Mouse (Mus musculus) spleen, embryonic (tissue): ENCODE measurements around the gene Smim24.

Source experiments
- CTCF ChIA-PET: fragments of 350-600 bp; sonication (Branson Sonifier 250); formaldehyde crosslinking; loops from one replicate; lab custom pipeline; 2022; lab: Charles Lee

Gene Smim24

DNA sequence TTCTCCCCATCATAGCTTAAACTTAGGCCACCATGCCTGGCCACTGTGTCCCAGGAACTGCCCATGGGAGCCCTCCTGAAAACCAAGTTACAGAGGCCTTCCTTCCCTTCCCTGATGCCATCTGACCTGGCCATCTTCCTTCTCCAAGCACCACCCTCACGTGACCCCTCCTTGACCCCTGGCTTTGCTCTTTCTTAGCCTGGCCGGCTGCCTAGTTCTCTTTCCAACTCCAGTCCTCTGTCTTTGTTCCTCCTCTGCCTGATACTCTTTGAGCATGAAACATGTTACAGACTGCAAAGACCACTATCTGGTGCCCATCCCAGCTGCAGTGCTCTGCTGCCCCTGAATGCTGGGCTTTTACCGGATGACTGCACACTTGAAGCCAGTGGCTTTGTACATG, 3.5 kb upstream of the Smim24 start:
- CTCF ChIA-PET = interaction anchor here (1.1 kb wide), 1 partner anchor 63 kb away, joined by 3 read pairs; no protein-coding TSS in a partner anchor

DNA sequence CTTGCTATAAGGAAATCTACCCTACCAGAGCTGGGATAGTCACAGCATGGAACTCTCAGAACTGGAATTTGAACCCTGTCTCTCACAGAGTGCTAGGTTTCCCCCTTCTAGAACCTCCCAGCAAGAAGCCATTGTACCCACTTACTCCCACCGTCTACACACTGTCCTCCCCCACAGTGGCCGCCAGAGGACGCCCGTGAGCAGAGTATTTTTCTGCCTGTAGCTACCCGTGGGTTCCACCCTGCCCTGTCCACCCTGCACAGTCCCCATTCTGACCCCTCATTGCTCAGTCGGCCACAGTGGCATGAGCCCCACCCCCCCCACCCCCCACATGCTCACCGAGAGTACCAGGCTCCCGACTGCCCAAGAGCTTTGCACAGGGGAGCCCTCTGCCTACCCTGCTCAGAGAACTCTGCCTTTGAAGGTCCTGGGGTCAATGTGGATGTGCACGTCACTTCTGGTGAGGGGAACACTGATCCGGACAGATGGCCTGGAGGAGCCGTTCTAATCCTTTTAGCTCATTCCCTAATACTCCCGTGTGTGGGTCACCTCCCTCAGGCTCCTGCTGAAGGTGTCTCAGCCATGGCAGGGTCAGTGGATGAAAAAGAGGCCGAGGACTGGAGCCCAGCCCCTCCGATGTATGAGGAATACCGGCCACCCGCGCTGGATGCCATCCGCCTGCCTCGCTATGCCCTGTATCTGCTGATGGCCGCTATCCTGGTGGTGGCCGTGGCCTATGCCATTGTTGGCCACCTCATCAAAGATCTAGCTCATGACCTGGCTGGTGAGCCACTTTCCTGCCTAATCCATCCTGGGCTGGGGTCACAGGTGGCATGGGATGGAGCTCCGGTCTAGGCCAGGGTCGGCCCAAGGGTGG, 2.8 kb upstream of the Smim24 start:
- CTCF ChIA-PET = interaction anchor here (1.1 kb wide), 2 partner anchors 62 to 152 kb away, joined by 3 read pairs; no protein-coding TSS in a partner anchor

DNA sequence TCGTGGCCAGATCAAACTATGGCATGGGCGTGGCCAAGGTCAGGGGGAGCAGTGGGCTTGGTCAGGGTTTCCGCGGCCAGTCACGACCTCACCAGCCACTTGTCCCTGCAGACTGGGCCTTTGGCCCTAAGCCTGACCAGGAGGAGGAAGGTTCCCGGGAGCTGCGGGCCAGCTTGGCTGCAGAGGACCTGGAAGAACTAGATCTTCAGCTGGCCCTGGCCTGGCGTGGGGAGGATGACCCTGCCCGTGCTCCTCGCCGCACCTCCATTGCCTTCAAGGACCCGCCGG, 2.2 kb upstream of the Smim24 start:
- CTCF ChIA-PET = interaction anchor here (1.1 kb wide), 2 partner anchors 61 to 152 kb away, joined by 3 read pairs; no protein-coding TSS in a partner anchor

DNA sequence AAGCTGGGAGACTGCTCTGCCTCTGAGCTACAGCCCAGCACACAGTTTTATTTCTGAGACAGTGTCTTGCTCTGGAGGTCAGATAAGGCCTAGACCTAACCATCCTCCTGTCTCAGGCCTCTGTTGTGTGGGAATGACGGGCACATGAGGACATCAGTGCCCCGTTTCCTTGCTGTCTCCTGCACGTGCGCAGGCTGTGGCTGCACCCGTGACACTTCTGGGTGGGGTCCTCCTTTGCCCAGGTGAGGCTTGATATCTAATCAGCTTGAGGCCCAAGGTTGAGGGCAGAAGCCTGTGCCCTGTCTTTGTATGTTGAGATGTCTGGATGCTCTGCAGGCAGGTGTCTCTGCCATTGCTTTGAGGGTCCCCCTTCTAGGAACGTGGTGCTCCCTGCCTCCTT, 581 bp upstream of the Smim24 start:
- CTCF ChIA-PET = interaction anchor here (0.6 kb wide), 1 partner anchor 1603 kb away, joined by 3 read pairs; no protein-coding TSS in a partner anchor

DNA sequence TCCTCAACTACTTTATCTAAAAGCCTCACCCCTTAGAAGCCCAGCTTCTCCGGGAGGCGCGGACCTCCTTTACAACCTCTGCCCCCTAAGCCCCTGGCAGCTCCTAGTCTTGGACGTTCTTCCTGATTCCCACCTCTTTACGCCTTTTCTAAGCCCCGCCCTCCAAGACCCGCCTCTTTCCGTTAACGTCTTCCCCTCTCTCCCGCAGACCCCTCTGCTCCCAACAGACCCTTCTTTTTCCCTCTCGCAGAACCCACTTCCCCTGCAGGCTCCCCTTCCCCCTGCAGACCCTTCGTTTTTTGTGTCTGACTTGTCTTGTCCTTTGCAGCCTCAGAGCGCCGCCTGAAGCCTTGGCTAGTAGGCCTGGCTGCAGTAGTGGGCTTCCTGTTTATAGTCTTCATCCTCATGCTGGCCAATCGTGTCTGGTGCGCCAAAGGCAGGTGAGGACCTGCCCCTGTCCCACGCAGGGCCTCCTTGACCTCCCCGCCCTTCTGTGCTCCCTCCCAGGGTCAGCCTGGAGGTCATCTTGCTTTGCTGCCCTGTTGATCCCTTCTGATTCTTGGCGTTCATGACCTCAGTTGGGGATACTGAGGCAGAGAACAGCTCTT, 709 bp downstream of the Smim24 start:
- CTCF ChIA-PET = interaction anchor here (0.6 to 1.7 kb wide), 3 partner anchors 9 to 461 kb away, joined by 3 to 5 read pairs (median 3); partner anchors contain the start of genes Dohh and Gm48551

DNA sequence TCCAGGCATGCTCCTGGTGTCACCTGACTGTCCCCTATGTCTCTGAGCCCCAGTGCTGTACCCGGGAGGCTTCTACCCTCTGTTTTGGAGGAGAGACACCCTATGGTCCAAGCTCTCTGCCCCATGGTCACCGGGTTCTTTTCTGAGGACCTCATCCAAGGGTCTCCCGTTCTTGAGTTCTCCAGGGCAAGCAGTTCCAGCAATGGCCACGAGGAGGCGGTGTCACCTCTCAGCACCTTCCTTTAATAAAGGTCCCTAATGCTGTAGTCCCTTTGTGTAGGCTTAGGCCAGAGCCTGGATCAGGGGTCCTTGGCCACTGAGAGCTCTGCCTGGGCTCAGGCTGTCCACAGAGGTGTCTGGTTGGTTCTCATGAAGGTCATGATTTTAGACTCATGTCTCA, 2.3 kb downstream of the Smim24 start:
- CTCF ChIA-PET = interaction anchor here (1.1 to 1.7 kb wide), 4 partner anchors 10 to 57 kb away, joined by 3 to 22 read pairs (median 4); partner anchors contain the start of genes Dohh and Gm48551

DNA sequence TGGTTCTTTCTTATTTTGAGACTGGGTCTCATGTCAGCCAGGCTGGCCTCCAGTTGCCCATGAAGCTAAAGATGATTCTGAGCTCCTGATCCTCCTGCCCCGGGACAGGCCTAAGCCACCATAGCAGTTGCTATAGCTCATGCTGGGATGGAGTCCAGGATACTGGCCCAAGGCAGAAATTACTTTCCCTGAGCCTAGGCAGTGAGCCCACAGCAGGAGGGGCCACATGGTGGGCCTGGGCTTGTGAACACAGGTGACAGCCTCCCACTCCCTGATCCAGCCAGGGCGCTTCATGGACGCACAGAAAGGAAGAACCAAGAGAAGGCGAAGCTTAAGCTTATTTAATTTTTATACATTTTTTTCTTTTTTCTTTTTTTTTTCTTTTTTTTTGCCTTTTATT, 3.0 kb downstream of the Smim24 start:
- CTCF ChIA-PET = interaction anchor here (0.9 to 1.3 kb wide), 4 partner anchors 10 to 56 kb away, joined by 3 to 22 read pairs (median 4); no protein-coding TSS in a partner anchor

DNA sequence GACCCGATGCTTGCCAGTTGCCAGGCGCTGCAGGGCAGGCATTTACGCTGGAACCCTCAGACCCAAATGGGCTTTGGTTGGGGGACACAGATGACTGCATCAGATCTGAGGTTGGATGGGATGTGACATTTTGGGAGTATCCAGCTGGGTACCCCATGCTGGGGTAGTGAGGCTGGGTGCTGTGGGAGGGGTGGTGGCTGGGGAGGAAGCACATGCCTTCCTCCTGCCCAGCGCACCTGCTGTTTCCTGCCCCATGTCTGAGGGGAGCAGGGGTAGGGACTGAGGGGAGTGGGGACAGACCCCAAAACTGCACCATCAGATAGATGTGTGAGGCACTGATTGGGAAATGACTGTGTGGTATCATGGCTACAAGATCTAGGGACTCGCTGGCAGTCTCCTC, 3.9 kb downstream of the Smim24 start:
- CTCF ChIA-PET = no interaction called here

DNA sequence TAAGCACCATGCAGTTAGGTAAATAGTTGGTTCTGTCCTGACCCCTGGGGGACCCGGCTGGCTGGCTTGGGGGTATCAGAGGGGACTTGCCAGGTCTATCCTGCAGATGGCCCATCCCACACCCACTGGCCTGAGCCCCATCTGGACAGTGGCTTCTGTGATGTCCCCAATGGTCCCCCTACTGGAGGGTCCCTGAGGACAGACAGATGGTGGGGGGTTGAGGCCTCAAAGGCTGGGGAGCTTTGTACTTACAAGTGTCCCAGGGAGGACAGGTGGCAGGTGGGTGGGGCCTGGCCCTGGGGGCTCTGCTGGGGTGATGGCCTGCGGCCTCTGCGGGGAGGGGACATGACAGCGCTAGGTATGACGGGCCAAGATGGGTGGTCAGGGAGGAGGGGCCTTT, 6.4 kb downstream of the Smim24 start:
- CTCF ChIA-PET = no interaction called here

DNA sequence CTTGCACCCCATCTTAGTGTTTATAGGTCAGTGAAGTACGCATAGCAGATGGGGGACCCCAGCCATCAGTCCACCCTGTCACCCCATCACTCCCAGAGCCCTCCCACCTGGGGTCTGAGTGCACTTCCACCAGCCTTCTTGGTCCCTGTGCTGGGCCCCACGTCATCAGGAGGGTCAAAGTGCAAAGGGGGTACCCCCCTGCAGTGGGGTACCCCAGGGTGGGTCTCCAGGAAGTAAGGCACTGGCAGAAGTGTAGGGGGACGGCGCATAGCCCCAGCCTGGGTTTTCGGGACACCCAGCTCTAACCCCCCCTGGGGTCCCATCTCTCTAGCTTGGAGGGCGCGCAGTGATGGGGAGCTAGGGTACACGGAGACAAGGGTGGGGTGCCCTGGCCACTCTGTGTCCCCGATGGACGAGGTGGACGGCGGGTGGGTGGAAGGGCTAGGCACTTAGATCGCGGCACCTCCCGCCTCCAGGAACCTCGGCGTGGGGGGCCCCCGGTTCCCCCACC, 7.0 kb downstream of the Smim24 start:
- CTCF ChIA-PET = no interaction called here

DNA sequence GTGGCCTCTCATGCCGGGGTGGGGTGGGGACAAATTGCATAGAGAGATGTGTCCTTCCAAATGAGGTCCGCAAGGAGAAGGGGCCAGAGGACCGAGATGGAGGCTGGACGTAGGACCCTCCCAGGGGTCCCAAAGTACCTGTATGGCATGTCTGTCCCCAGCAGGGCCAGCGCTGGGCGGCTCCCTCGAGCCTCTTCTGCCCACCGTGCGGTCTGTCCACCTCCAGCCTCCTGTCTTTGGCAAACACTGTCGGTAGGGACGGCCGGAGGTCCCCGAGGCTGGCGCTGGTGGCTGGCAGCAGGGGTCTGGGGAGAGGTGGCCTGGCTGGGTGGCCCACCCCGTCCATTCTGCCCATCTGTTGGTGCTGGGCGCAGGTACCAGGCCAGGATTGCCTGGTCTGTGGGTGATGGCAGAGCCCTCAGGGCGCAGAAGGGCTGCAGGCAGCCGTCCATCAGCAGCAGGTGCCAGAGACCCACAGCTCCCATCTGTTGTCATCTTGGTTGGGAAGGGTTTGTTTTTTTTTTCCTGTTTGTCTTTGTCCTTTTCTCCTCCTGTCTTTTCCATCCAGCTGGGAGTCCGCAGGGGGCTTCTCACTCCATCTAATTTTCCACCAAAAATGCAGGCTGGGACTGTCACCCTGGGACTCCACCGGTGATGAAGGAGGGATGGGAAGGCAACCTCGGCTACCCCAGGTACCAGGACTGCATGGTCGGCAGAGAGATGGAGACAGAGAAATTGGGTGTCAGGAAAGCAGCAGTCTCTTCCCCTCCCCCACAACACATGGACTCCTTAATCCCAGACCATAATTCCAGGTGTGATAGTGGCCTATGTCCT, 7.7 kb downstream of the Smim24 start:
- CTCF ChIA-PET = no interaction called here

DNA sequence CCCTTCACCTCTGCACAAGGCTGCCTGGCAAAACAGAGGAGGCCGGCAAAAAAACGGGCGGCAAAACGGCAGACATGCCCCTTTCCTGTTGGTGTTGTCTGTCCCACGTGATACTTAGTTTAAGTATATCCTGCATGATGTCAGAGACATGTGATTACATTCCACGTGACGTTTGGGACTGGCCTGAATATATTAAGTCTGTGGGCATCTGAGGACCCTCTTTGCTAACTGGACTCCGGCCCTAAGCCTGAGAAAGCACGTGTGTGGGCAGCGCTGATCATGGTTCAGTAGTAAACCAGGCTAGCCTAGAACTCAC, 8.3 kb downstream of the Smim24 start:
- CTCF ChIA-PET = interaction anchor here (1.2 kb wide), 1 partner anchor 11 kb away, joined by 3 read pairs; no protein-coding TSS in a partner anchor

DNA sequence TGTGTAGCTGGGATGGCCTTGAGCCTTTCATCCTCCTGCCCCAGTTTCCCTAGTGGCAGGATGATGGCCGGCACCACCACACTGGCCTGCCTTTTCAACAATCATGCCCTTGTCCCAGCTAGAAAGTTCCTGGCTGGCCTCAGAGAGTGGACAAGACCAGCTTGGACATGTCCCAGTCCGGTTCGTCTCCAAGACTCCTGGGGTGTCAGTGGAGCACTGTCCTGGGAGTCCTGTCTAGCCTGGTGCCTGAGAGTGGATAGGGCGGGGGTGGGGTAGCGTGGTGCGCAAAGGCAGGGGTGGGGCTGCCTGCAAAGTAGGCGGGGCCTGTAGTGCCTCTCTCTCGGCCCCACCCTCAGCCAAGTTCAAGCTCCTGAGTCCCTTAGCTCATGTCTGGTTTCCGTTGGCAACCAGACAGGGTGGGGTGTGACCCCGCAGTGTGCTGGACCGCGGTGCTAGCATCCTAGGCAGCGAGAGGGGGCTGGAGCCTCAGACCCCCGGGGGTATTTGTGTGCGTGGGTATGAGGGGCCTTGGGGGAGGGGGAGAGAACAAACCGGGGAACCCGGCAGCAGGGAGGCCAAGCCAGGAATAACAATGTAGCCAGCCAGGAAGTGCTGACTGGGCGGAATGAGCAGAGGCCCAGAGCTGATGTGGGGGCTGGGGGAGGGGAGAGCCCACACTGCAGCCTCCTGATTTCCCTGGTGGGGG, 8.8 kb downstream of the Smim24 start:
- CTCF ChIA-PET = interaction anchor here (0.6 to 1.2 kb wide), 2 partner anchors 10 to 56 kb away, joined by 3 to 6 read pairs; no protein-coding TSS in a partner anchor

DNA sequence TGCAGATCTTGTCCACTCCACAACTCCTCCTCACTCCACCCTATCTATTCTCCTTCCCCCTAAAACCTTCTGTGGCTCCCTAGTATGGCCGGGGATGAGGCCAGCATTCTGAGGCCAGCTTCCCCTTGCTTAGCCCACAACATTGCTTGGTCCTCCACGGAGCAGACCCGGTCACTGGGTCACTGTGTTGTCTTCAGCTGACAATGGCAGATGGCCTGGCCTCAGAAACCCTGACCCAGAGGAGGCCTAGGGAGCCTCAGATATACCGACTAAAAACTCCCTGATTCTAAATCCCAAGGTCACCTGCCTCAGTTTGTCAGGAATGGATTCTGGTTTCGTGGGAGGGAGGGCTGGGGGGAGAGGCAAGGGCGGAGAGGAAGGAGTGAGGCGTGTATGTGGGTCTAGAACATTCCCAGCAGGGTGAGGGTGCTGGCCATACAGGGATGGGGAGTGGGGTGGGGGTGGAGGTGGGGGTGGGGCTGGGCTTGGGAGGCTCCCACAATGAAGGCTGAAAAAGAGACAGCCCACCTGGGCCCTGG, 9.4 kb downstream of the Smim24 start:
- CTCF ChIA-PET = interaction anchor here (0.6 to 1.2 kb wide), 2 partner anchors 10 to 56 kb away, joined by 3 to 6 read pairs; no protein-coding TSS in a partner anchor

DNA sequence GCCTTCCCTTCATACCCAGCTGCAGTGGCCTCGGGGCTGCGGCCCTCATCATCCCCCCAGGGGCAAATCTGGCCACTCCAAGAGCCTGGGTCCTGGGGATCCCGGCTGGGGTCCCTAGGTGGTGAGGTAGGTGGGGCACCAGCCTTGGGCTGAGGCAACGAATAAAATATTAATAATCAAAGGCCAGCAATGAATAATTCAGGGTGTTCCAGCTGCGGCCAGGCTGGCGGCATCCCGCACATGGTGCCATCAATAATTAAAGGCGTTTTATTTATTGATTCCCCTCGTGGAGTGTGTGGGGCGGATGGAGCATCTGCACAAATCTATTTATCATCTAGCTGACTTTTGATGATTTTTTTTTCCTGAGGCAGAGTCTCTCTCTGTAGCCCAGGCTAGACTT, 10.7 kb downstream of the Smim24 start:
- CTCF ChIA-PET = no interaction called here

DNA sequence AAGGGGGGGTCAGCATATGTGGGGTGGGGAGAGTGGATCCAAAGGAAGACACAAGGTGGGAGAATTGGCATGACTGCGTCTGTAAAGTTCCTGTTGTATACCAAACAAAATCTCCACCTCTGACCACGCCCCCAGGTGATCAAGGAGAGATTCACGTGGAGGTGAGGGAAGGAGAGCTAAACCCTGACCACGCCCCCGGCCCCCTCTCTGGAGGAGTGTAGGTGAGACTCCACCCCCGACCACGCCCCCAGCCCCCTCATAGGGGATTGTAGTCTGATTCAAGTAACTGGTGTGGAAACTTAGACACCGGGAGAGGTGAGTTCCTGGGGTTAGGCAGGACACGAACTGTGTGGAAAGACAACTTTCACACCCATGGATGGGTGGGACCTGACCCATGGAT, 11.2 kb downstream of the Smim24 start:
- CTCF ChIA-PET = interaction anchor here (0.9 kb wide), 1 partner anchor 21 kb away, joined by 4 read pairs; no protein-coding TSS in a partner anchor

DNA sequence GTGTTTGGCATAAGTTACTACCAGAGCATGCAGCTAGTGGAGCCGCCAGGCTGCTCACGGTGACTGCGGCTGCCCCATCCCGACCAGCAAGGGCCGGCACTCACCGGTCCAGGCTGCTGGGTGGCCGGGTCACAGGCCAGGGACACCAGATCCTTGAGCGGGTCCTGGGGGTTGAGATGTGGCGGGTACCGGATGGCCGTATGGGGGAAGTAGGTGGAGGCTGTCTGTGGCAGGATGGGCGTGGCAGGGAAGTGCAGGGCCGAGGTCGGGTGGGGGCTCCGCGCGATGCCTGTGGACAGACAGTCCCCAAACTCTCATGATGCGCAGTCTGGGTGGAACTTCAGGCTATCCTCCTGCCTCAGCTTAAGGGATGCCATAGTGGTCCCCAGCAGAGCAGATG, 11.9 kb downstream of the Smim24 start:
- CTCF ChIA-PET = interaction anchor here (0.6 to 1.3 kb wide), 5 partner anchors 9 to 115 kb away, joined by 3 to 22 read pairs (median 4); no protein-coding TSS in a partner anchor

DNA sequence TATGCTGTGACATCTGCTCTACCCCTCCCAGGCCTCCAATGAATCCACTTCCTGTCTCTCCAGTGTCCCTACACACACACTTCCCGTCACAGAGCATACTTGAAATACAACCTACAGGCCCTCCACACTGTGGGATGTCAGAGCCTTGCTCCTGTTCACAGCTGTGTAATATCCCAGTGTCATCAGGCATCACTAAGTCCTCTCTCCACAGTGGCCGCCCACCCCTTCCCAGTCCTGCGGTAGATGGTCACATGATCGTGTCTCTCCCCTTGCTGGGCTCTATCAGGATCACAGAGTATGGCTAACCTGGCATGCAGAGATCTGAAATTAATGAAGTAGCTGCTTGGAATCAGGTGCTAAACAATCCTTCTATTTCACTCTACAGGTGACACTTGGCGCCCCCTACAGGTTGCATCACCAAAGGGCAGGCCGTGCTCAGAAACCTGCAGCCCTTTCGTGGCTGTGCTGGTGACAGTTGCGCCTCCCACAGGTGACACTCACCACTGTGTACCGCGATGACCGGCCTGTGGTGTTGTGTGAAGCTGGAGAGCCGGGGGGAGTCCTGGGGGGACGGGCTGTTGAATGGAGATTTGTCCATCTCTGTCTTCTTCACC, 12.8 kb downstream of the Smim24 start:
- CTCF ChIA-PET = interaction anchor here (0.8 to 1.3 kb wide), 2 partner anchors 10 to 116 kb away, joined by 4 to 22 read pairs; no protein-coding TSS in a partner anchor
